Mouse (Mus musculus) neutrophil, adult 65 days (primary cell): ENCODE measurements around the gene Mthfsl. TPM values are rescaled to one million over a fixed set of nuclear protein-coding genes. Genes with fewer than 3 reads are reported as not detected.

Source experiments
- total RNA-seq: library from RNA; stranded (reverse); gene quantifications from 2 replicates; pipeline ENCODE4 v1.2.4, GENCODE M21; 2023

The Mthfsl gene
- 58.2 and 61.1 TPM in 2 replicates for total RNA-seq

DNA sequence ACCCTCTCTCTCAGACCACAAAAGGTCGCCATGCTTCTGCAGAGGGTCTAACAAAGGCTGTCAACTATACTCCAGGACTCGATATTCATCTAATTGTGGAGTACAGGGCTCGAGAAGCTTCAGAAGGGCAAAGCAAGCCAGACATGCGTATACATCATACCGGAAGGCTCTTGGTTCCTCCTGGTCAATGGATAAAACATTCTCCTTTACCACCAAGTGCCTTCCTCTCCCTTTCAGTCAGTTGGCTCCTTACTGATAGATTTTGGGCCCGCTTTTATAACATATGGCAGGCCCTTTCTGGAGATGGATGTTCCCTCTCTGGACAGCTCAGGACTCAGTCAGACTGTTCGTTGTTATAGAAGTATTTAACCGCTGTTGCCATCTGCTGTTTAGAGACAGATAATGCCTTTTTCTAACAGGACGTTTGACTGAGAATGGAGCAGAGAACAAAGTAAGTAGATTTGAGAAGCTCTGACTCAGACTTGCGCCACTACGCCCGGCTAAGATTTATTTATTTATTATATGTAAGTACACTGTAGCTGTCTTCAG lies at the start of gene Mthfsl:
TSS of gene Mthfsl (minus strand) at position 308 of the 549 bp plus-strand sequence.

DNA sequence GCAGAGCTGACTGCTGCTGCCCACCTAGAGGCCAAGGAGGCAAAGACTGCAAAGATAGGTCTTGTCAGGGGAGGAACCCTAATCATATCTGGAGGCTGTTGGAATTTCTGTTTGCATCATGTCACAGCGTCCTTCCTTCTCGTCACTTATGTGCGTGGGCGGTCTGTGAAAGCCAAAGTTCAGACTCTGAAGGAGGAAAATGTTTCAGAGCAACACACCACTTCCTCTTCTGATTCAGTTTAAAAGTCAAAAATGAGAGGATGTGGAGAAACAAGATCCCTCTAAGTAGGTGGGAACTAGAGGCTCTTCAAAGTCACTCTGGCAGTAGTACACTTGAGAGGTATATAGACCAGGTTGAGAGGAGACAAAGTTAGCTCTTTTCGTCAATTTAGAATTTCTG lies 11.6 kb upstream of the Mthfsl start, which contains the start of gene Bcl2a1d:
TSS of gene Bcl2a1d (minus strand) at position 187 of the 400 bp plus-strand sequence.

Other genes starting within 250 kb of the Mthfsl start
- 46.2 and 55.8 TPM in 2 replicates for gene Syncrip, start 237.7 kb downstream of the Mthfsl start, total RNA-seq
- 8.1 and 11.3 TPM in 2 replicates for gene Zfp949, start 172.3 kb downstream of the Mthfsl start, total RNA-seq
- not detected in 2 replicates for gene Trim43a, start 139.4 kb downstream of the Mthfsl start, total RNA-seq
- 3.1 and 4.8 TPM in 2 replicates for gene Bcl2a1d, start 11.6 kb upstream of the Mthfsl start, total RNA-seq
- not detected in 2 replicates for gene Trim43c, start 118.9 kb upstream of the Mthfsl start, total RNA-seq
- gene Bcl2a1a, start 236.6 kb upstream of the Mthfsl start, total RNA-seq = 4.2 and 7.5 TPM in 2 replicates